Mouse (Mus musculus): Measurements from ENCODE around the gene Akr1c12.
"Not testable (repeated sequence)": the region's sequence is repeated elsewhere in the genome, so short reads cannot be mapped to it uniquely, and the experiment has no call there.

Akr1c12 gene

DNA sequence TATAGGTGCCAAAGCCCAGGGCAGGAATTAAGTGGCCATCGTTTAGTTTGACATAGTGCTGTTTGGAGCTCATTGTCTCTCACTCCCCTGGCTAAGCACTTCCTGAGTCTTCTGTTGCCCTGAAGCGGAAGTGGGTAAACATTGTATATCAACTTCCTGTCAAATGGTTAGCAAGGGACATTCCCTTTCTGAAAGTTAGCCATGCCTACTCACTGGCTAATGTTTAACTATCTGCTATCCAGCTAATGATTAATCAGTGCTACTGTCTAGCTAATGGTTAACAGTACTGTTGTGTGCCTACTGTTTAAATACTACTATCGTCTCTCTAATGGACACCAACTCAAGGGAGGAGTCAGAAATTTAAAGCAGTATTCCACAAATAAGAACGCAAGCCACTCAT lies at the start of gene Akr1c12:
TSS of gene Akr1c12 (minus strand) at position 150 of the 400 bp plus-strand sequence.
- no peak for DNase-seq

DNA sequence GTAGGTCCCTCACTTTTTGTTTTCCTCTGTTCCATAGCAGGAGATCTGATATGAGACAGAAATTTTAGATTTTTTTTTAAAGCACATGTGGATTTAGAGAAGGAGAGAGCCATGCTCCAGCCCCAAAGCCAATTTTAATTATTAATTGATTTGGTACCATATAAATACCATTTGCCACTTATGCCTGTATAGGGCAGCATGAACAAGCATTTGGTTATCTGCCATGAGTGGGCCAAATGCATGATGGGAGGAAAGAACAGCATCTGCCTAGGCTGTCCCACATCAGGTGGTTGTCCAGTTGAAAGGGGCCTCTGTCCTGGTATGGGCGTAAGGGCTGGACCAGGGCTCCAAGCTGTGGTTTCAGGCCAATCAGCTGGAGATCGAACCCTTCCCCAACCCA lies 39.5 kb upstream of the Akr1c12 start:
- DNase-seq = no peak

DNA sequence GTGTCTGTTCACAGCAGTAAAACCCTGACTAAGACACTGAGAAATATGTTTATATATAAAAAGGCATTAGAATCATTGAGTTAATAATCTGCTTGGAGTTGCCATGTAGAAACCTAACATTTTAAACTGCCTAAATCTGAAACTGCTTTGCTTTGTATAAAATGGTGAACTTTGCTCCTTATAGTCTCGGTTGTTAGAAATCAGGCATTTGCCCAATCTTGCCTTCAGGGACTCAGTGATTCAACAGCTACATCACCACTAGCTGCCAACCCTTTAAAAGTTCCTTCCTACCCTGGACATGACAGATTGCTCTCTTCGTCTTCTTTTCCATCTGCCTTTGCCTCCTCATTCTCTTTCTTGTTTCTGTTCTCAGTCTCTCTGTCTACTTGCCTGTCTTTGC lies 34.7 kb upstream of the Akr1c12 start:
- DNase-seq = no peak

DNA sequence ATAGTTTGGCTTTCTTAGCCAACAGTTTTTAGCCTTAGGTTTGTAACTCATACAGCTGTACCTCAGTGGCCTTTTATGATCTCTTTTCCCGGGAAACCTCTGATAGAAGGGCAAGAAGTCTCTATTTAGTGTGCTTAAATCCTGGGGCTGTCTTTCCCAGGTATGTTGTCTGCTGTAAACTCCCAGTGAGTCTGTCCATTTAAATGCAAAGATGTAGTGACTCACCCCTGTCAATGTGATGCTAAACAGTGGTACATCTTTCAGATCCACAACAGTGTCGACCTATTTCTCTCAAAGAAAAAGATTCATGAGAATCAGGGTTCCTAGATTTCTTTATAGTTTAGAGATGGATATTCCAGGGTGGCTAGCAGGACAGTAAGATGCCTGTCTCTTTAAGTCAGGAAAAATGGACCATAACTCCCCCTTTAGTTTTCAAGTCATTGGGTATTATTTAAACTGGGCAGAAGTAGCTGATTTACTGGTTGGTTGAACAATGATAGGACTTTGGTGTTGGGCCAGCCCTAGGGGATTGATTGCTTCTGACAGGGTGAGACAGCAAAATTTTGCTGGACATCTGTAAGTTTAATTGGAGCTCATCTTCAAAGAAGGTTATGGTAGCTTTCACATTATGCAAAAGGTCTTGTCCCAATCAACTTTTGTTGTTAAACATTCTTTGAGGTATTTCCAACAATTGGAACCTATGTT lies 25.8 kb upstream of the Akr1c12 start:
- DNase-seq = no peak

DNA sequence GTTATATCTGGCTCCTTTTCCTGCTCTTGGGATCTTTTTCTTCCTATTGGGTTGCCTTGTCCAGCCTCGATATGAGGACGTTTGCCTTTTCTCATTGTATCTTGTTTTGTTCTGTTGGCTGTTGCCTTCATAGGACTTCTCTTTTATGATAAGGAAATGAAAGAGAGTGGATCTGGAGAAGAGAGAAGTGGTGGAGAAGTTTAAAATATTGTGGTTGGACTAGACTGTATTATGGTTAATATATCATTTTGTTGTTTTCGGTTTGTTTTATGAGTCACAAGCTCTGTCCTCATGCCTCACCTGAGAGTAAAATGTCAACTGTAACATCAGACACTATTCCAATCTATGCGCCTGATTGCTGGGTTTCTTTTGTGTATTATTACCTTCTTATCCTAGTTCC lies 17.8 kb upstream of the Akr1c12 start:
- DNase-seq = no peak

GRCm38 (mm10) chr13:4281471-4282412 lies 2.5 kb upstream of the Akr1c12 start:
- DNase-seq = no peak

- DNase-seq = no peak
Measured at GRCm38 (mm10) chr13:4277526-4277925, 1.7 kb downstream of the Akr1c12 start.

DNA sequence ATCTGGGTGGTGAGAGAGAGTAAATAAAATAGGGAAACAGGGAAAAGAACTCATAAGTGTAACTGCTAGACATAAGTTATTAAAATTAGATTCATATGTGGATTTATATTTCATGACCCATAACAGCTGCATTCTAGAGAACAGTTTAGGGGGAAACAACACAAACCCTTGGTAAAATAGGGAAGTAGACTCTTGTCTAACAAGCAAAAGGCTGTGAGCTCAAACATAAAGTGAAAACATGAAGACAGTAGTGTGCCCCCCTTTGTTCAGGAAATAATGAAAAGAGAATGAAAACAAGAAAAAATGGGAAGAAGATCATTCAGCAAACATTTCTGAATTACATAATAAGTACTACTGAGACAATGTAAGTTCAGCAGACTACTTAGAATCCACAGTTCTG lies 8.4 kb downstream of the Akr1c12 start:
- no peak for DNase-seq

DNA sequence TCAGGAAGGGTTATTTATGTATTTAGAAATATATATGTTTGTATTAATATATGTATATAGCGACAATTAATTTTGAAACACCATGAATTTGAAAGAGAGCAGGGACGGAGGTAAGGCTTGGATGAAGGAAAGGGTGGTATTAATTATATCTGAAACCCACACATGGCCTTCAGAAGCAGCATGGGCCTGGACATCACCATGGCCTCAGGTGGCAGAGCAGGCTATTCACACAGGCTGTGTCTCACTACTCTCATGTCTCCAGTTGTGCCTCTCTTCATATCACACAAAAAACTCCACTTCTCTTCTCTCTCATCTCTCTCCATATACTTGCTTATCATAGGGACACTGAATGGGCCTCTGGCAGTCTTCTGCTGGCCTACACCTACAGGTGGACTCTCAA lies 13.8 kb downstream of the Akr1c12 start:
- not testable (repeated sequence) for DNase-seq

- no peak for DNase-seq
Measured at GRCm38 (mm10) chr13:4265047-4265446, 14.2 kb downstream of the Akr1c12 start.

DNA sequence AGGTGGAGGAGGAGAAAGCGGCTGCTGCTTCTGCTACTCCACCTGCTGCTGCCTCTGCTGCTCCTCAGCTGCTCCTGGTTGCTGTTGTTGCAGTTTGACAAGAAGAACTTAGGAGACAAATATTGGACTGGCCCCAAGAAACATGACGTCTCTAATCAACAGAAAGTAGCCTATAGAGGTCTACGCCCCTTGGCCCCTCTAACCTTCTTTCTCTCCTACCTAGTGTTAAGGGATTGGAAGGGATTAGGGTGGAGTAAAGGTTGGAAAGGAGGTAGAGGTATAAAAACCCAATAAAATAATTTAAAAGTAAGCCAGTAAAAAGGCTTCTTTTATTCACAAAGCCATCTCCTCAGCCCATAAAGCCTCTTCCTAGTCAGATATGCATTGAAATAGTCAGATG lies 14.6 kb downstream of the Akr1c12 start:
- no peak for DNase-seq

GRCm38 (mm10) chr13:4257349-4257748 lies 21.9 kb downstream of the Akr1c12 start:
- DNase-seq = no peak

- DNase-seq = not testable (repeated sequence)
Measured at GRCm38 (mm10) chr13:4256894-4257293, 22.3 kb downstream of the Akr1c12 start.

DNA sequence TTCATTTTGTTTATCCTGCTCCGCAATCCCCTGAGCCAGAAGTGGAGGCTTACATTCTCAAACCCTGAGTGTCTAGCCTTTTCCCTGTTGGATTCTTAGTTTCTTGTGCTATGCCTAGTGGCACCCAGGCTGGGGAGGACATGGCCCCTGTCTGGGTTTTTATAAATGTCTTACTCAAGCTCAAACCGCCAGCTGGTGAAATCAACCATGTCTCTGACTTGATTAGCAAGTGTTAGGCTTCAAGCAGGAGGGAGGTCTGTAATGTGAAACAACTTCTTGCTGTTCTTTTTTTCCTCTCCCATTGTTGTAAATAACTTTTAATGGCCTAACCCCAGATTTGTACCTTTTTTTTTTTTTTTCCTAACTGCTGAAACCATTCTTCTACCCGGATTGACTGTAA lies 29.9 kb downstream of the Akr1c12 start:
- no peak for DNase-seq

- DNase-seq = peak; percentile 43
Measured at GRCm38 (mm10) chr13:4244861-4245559, 34.2 kb downstream of the Akr1c12 start.

- DNase-seq = no peak
Measured at GRCm38 (mm10) chr13:4233536-4234172, 45.6 kb downstream of the Akr1c12 start.

- DNase-seq = no peak
Measured at GRCm38 (mm10) chr13:4233135-4233534, 46.1 kb downstream of the Akr1c12 start.

DNA sequence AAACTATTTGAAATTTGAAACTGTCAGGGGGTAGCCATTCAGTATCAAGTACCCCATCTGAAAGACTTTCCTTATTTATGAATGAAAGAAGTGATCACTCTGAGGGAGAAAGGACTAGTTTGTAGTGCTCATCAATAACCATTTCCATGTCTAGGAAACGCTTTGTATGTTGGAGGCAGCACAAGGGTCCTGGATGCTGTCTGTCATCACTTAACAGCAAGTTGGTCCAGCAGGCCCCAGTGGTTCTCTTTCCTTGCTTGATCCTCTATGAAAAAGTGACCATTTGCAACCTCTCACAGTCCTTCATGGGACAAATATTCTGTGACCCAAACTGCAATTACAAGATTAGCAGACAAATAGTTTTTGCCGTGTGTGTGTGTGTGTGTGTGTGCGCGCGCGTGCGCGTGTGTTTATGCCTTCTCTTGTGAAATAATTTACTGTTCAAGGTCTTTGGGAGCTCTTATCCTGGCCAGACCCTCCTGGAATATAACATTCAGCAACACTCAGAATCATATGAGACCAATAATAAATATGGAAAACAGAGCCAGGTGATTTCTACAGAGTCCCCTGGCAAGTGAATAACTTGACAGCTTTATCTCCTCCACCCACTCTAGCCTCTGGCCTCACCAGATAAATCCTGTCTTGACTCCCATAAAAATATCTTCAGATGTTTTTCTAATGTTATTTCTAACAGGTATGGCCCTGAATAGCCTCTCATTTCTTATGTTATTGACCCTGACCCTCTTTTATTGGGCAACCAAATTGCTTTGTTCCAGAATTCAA lies 48.2 kb downstream of the Akr1c12 start:
- DNase-seq = no peak

DNA sequence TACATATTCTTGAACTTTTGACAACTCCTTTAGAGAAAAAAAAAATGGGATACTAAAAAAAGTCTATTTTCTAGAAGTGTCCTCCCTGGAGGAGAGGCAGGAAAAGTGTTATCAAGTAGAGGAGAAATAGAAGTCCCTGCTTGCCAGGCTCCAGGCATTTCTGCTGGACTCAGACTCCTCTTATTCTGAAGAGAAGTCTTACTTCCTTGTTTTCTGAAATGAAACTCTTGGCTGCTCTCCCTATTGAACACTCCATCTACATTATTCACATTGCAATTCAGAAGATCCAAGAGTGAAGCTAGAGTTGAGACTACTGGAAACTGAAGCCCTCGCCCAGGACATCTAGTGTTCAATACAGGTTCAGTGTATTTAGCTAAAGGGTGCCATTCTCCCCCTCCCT lies 50.8 kb downstream of the Akr1c12 start, which contains the start of gene Akr1c19:
TSS of gene Akr1c19 (plus strand) at position 260 of the 400 bp plus-strand sequence.
- DNase-seq = no peak

All from liver (tissue).